Mouse (Mus musculus) E14TG2a.4 (cell line): ENCODE measurements around the gene Ccr8.
"Not testable (repeated sequence)": the region's sequence is repeated elsewhere in the genome, so short reads cannot be mapped to it uniquely, and the experiment has no call there.

Source experiments
- H3K27me3 ChIP-seq: 2 replicates; pipeline ENCODE4 v1.6.1; 2014; ENCODE audit warnings: low read length, control low read depth; ENCODE audit not compliant: insufficient read depth
- H3K36me3 ChIP-seq: 2 replicates; pipeline ENCODE4 v1.6.1; 2014; ENCODE audit warnings: low read length, control low read depth; ENCODE audit not compliant: insufficient read depth
- H3K4me1 ChIP-seq: replicated peaks from 2 replicates; pipeline ENCODE4 v1.6.1; 2014; ENCODE audit warnings: low read depth, low read length, control low read depth
- H3K4me3 ChIP-seq: replicated peaks from 2 replicates; pipeline ENCODE4 v1.5.1; 2014; ENCODE audit warnings: mild to moderate bottlenecking, low read length
- H3K9me3 ChIP-seq: 2 replicates; pipeline ENCODE4 v1.6.1; 2014; ENCODE audit warnings: low read length, control low read depth
- CTCF ChIP-seq: conservative IDR thresholded peaks from 2 replicates; pipeline ENCODE4 v1.5.1; 2014; ENCODE audit warnings: low read length
- NANOG ChIP-seq: IDR thresholded peaks from 2 replicates; pipeline ENCODE4 v1.6.1; 2014; ENCODE audit warnings: borderline replicate concordance, low read length, mixed read lengths
- POU5F1 ChIP-seq: IDR thresholded peaks from 2 replicates; pipeline ENCODE4 v1.6.1; 2014; ENCODE audit warnings: low read length, borderline replicate concordance

The Ccr8 gene

GRCm38 (mm10) chr9:120099304-120099703 is 7.4 kb downstream of the Ccr8 start:
- H3K27me3 ChIP-seq: no peaks in the 10 kb centered on the region
- H3K36me3 ChIP-seq: no peaks in the 10 kb centered on the region
- no peak overlapping the region for H3K4me3 ChIP-seq
- H3K4me1 ChIP-seq: peaks cover 5% of the 10 kb centered on the region
- H3K9me3 ChIP-seq: peaks cover 38% of the 10 kb centered on the region
- TF ChIP-seq CTCF (no peak), POU5F1 (no peak), NANOG (no peak)

DNA sequence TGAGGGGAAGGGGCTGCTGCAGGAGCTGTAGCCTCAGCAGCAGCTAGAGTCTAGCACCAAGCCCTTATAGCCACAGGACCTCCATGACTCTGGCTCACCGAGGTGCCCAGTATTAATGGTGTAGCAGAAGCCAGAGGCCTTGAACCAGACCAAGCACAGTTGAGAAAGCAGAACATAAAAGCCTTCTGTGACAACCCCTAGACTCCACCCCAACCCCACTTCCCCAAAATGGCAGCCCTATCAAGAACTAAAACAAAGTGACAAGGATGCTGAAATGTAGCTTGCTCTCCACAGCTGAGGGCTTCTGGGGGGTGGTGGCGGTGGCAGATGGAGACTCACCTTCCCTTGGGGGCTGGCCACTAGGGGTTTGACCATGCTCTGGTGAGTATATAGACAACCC is 9.3 kb downstream of the Ccr8 start:
- H3K4me3 ChIP-seq: no peak overlapping the region
- no peaks in the 10 kb centered on the region for H3K27me3 ChIP-seq
- TF ChIP-seq POU5F1 (no peak), NANOG (no peak), CTCF (no peak)
- H3K4me1 ChIP-seq: peaks cover 5% of the 10 kb centered on the region
- H3K36me3 ChIP-seq: no peaks in the 10 kb centered on the region
- peaks cover 41% of the 10 kb centered on the region for H3K9me3 ChIP-seq

DNA sequence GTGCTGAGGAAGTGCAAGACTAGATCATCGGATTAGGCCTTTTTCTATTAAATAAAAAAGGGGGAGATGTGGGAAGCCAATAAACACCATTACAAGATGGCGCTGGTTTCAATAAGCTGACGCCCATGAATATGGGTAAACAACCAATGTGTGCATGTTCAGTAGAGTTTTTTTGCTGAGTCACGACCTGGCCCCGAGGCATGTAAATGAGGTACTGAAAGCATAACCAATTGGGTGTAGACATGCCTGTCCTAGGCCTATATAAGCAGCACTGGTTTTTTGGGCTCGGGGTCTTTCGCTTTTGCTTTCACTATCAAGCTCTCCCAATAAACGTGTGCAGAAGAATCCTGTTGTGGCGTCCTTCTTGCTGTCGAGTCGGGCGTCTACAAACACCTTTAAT is 17.0 kb downstream of the Ccr8 start:
- H3K4me1 ChIP-seq: peaks cover 23% of the 10 kb centered on the region
- H3K9me3 ChIP-seq: peaks cover 26% of the 10 kb centered on the region
- not testable (repeated sequence) for H3K36me3 ChIP-seq, H3K27me3 ChIP-seq, H3K4me3 ChIP-seq

GRCm38 (mm10) chr9:120110211-120111018 is 18.5 kb downstream of the Ccr8 start, which contains the start of gene Slc25a38:
TSS of gene Slc25a38 (plus strand) at chr9:120110374.
- Histone ChIP-seq H3K9me3 (peaks cover 20% of the 10 kb centered on the region), H3K36me3 (peaks cover 3% of the 10 kb centered on the region), H3K4me3 (peak within 1 kb of the TSS; percentile 98), H3K4me1 (peaks cover 38% of the 10 kb centered on the region), H3K27me3 (no peaks in the 10 kb centered on the region)
- no peak for TF ChIP-seq NANOG
- peak; percentile 81 for TF ChIP-seq CTCF

- peaks cover 20% of the 10 kb centered on the region for H3K9me3 ChIP-seq
- peaks cover 47% of the 10 kb centered on the region for H3K4me1 ChIP-seq
- H3K27me3 ChIP-seq: no peaks in the 10 kb centered on the region
- H3K4me3 ChIP-seq: peak overlapping the region; percentile 98
- TF ChIP-seq NANOG (no peak), CTCF (no peak), POU5F1 (no peak)
- peaks cover 3% of the 10 kb centered on the region for H3K36me3 ChIP-seq
Measured at GRCm38 (mm10) chr9:120111156-120111945, 19.4 kb downstream of the Ccr8 start.

- H3K27me3 ChIP-seq: no peaks in the 10 kb centered on the region
- peaks cover 14% of the 10 kb centered on the region for H3K36me3 ChIP-seq
- peaks cover 59% of the 10 kb centered on the region for H3K4me1 ChIP-seq
- no peak overlapping the region for H3K4me3 ChIP-seq
- H3K9me3 ChIP-seq: peaks cover 20% of the 10 kb centered on the region
- TF ChIP-seq POU5F1 (no peak), CTCF (no peak), NANOG (no peak)
Measured at GRCm38 (mm10) chr9:120112472-120112871, 20.6 kb downstream of the Ccr8 start.

DNA sequence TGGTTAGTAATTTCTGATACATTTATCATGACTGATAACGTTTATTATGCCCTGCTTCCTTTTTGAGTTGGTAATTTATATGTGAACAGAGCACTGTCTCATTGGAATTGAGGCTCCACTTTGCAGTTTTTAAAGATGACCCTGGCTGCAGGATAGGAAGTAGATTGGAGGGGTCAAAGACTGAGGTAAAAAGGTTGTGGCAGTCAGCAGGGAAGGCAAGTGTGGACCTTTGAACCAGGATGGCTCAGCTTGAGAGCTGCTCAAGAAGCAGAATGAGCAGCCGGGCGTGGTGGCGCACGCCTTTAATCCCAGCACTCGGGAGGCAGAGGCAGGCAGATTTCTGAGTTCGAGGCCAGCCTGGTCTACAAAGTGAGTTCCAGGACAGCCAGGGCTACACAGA is 21.5 kb downstream of the Ccr8 start:
- no peaks in the 10 kb centered on the region for H3K27me3 ChIP-seq
- TF ChIP-seq NANOG: no peak
- TF ChIP-seq CTCF: no peak
- peaks cover 24% of the 10 kb centered on the region for H3K36me3 ChIP-seq
- no peak overlapping the region for H3K4me3 ChIP-seq
- H3K4me1 ChIP-seq: peaks cover 67% of the 10 kb centered on the region
- peaks cover 12% of the 10 kb centered on the region for H3K9me3 ChIP-seq

- H3K4me1 ChIP-seq: peaks cover 70% of the 10 kb centered on the region
- peaks cover 5% of the 10 kb centered on the region; the same call in 1 of the 2 replicates for H3K9me3 ChIP-seq
- no peaks in the 10 kb centered on the region for H3K27me3 ChIP-seq
- H3K36me3 ChIP-seq: peaks cover 30% of the 10 kb centered on the region
- no peak overlapping the region; the same call in 1 of the 2 replicates for H3K4me3 ChIP-seq
- TF ChIP-seq CTCF (no peak), POU5F1 (no peak), NANOG (no peak)
Measured at GRCm38 (mm10) chr9:120114051-120114788, 22.3 kb downstream of the Ccr8 start.
